Mouse (Mus musculus): ENCODE results near the gene Lgals7. TPM values are rescaled to one million over a fixed set of nuclear protein-coding genes. Genes with fewer than 3 reads are reported as not detected.
A peak's percentile ranks its signal among the peaks of the same experiment; 100 is the strongest.
"Not testable (repeated sequence)": the region's sequence is repeated elsewhere in the genome, so short reads cannot be mapped to it uniquely, and the experiment has no call there.

The Lgals7 gene
- polyA plus RNA-seq, 1 experiment from 2014 or later, result 0.42 TPM

DNA sequence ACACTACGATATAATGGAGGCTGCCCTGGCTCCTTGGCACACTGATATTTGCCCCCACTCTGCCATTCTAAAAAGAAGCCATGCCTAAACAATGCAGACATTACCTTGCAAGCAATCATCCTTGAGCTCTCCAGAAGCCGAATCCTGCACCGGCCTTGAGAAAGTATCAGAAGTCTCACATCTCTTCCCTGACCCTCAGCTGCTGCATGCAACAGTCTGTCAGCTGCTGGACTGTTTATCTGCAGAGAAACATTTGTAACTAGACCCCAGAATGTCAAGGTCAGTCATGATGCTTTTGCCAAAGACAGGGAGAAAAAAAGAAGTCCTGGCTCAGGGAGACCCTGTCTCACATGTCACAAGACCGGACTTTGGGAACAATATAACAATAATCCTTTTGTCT is 12.4 kb downstream of the Lgals7 start:
- ATAC-seq (replicated peaks; ENCODE audit: low FRiP score, low TSS enrichment, low read depth) (no peak), DNase-seq (ENCODE audit: low spot score) (no peak)
- no peaks in the 10 kb centered on the region for H3K4me1 ChIP-seq (replicated peaks; ENCODE audit: control insufficient read depth, insufficient read depth, low read length)
- 78% methylated on average over 4 of the region's 4 CpGs for WGBS
- no peak overlapping the region for H3K4me3 ChIP-seq (ENCODE audit: low read depth, low read length)
- no peaks in the 10 kb centered on the region for H3K9me3 ChIP-seq (ENCODE audit: control insufficient read depth, low read length)
- H3K27me3 ChIP-seq (replicated peaks; ENCODE audit: control insufficient read depth, insufficient read depth, low read length), result no peaks in the 10 kb centered on the region
- H3K9ac ChIP-seq (ENCODE audit: low read length), result no peak overlapping the region
- H3K27ac ChIP-seq (ENCODE audit: low read depth), result no peak overlapping the region
- H3K4me2 ChIP-seq (ENCODE audit: low read length), result no peak overlapping the region
- H3K36me3 ChIP-seq (ENCODE audit: control insufficient read depth, insufficient read depth, low read length), result no peaks in the 10 kb centered on the region

- Histone ChIP-seq H3K4me3 (ENCODE audit: low read depth, low read length) (no peak overlapping the region), H3K27me3 (replicated peaks; ENCODE audit: control insufficient read depth, insufficient read depth, low read length) (no peaks in the 10 kb centered on the region), H3K36me3 (ENCODE audit: control insufficient read depth, insufficient read depth, low read length) (no peaks in the 10 kb centered on the region), H3K9me3 (ENCODE audit: control insufficient read depth, low read length) (no peaks in the 10 kb centered on the region), H3K4me2 (ENCODE audit: low read length) (no peak overlapping the region), H3K9ac (ENCODE audit: low read length) (no peak overlapping the region), H3K4me1 (replicated peaks; ENCODE audit: control insufficient read depth, insufficient read depth, low read length) (no peaks in the 10 kb centered on the region), H3K27ac (ENCODE audit: low read depth) (no peak overlapping the region)
- ATAC-seq (replicated peaks; ENCODE audit: low FRiP score, low TSS enrichment, low read depth), result no peak
- 87% methylated on average over 7 of the region's 7 CpGs for WGBS
- DNase-seq (ENCODE audit: low spot score), result no peak
Observed at GRCm38 (mm10) chr7:28877155-28877554, 13.5 kb downstream of the Lgals7 start.

GRCm38 (mm10) chr7:28877856-28878255 is 14.2 kb downstream of the Lgals7 start:
- H3K4me1 ChIP-seq (replicated peaks; ENCODE audit: control insufficient read depth, insufficient read depth, low read length), result no peaks in the 10 kb centered on the region
- 84% methylated on average over 4 of the region's 4 CpGs for WGBS
- H3K4me2 ChIP-seq (ENCODE audit: low read length), result no peak overlapping the region
- ATAC-seq (replicated peaks; ENCODE audit: low FRiP score, low TSS enrichment, low read depth) (no peak), DNase-seq (ENCODE audit: low spot score) (no peak)
- no peaks in the 10 kb centered on the region for H3K27me3 ChIP-seq (replicated peaks; ENCODE audit: control insufficient read depth, insufficient read depth, low read length)
- H3K36me3 ChIP-seq (ENCODE audit: control insufficient read depth, insufficient read depth, low read length), result no peaks in the 10 kb centered on the region
- no peak overlapping the region for H3K27ac ChIP-seq (ENCODE audit: low read depth)
- H3K9ac ChIP-seq (ENCODE audit: low read length), result no peak overlapping the region
- H3K9me3 ChIP-seq (ENCODE audit: control insufficient read depth, low read length), result no peaks in the 10 kb centered on the region
- H3K4me3 ChIP-seq (ENCODE audit: low read depth, low read length), result no peak overlapping the region

DNA sequence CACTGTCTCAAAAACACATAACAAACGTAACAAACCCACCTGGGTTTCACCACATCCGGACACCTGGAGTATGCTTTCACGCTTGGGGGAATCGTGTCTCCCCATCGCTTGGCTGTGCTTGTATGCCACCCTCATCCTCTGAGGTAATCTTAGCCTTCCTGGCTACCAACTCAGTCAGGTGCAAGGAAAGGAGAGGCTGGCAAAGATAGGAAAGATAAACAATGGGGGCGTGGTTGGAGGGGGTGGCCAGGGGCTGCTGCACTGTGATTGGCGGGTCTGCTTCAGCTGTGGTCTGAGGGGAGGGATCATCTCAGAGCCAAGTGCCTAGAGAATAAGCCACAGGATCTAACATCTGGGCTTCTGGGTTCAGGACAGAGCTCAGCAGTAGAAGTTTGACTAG is 16.0 kb downstream of the Lgals7 start:
- Histone ChIP-seq H3K4me2 (ENCODE audit: low read length) (no peak overlapping the region), H3K9me3 (ENCODE audit: control insufficient read depth, low read length) (no peaks in the 10 kb centered on the region), H3K9ac (ENCODE audit: low read length) (no peak overlapping the region), H3K4me1 (replicated peaks; ENCODE audit: control insufficient read depth, insufficient read depth, low read length) (no peaks in the 10 kb centered on the region), H3K4me3 (ENCODE audit: low read depth, low read length) (no peak overlapping the region), H3K36me3 (ENCODE audit: control insufficient read depth, insufficient read depth, low read length) (no peaks in the 10 kb centered on the region), H3K27ac (ENCODE audit: low read depth) (no peak overlapping the region), H3K27me3 (replicated peaks; ENCODE audit: control insufficient read depth, insufficient read depth, low read length) (no peaks in the 10 kb centered on the region)
- no peak for DNase-seq (ENCODE audit: low spot score)
- WGBS, result 70% methylated on average over 7 of the region's 7 CpGs
- no peak for ATAC-seq (replicated peaks; ENCODE audit: low FRiP score, low TSS enrichment, low read depth)

GRCm38 (mm10) chr7:28880554-28880953 is 16.9 kb downstream of the Lgals7 start:
- H3K27me3 ChIP-seq (replicated peaks; ENCODE audit: control insufficient read depth, insufficient read depth, low read length), result no peaks in the 10 kb centered on the region
- H3K9me3 ChIP-seq (ENCODE audit: control insufficient read depth, low read length), result no peaks in the 10 kb centered on the region
- H3K36me3 ChIP-seq (ENCODE audit: control insufficient read depth, insufficient read depth, low read length), result no peaks in the 10 kb centered on the region
- 81% methylated on average over 10 of the region's 10 CpGs for WGBS
- H3K4me3 ChIP-seq (ENCODE audit: low read depth, low read length), result no peak overlapping the region
- no peak for ATAC-seq (replicated peaks; ENCODE audit: low FRiP score, low TSS enrichment, low read depth)
- H3K9ac ChIP-seq (ENCODE audit: low read length), result no peak overlapping the region
- no peak for DNase-seq (ENCODE audit: low spot score)
- H3K4me2 ChIP-seq (ENCODE audit: low read length), result no peak overlapping the region
- H3K27ac ChIP-seq (ENCODE audit: low read depth), result no peak overlapping the region
- H3K4me1 ChIP-seq (replicated peaks; ENCODE audit: control insufficient read depth, insufficient read depth, low read length), result no peaks in the 10 kb centered on the region

GRCm38 (mm10) chr7:28881199-28881598 is 17.5 kb downstream of the Lgals7 start, which contains the start of gene Capn12:
TSS of gene Capn12 (plus strand) at chr7:28881422.
- no peaks in the 10 kb centered on the region for H3K9me3 ChIP-seq (ENCODE audit: control insufficient read depth, low read length)
- no peak for DNase-seq (ENCODE audit: low spot score)
- 39% methylated on average over 13 of the region's 13 CpGs for WGBS
- ATAC-seq (replicated peaks; ENCODE audit: low FRiP score, low TSS enrichment, low read depth), result 0 out of 2 replicates have a peak, but pooled peaks have one; percentile 17
- no peak within 1 kb of the TSS for H3K9ac ChIP-seq (ENCODE audit: low read length)
- no peaks in the 10 kb centered on the region for H3K4me1 ChIP-seq (replicated peaks; ENCODE audit: control insufficient read depth, insufficient read depth, low read length)
- H3K36me3 ChIP-seq (ENCODE audit: control insufficient read depth, insufficient read depth, low read length), result no peaks in the 10 kb centered on the region
- H3K4me3 ChIP-seq (ENCODE audit: low read depth, low read length), result no peak within 1 kb of the TSS
- no peaks in the 10 kb centered on the region for H3K27me3 ChIP-seq (replicated peaks; ENCODE audit: control insufficient read depth, insufficient read depth, low read length)
- no peak within 1 kb of the TSS for H3K4me2 ChIP-seq (ENCODE audit: low read length)
- no peak within 1 kb of the TSS for H3K27ac ChIP-seq (ENCODE audit: low read depth)

DNA sequence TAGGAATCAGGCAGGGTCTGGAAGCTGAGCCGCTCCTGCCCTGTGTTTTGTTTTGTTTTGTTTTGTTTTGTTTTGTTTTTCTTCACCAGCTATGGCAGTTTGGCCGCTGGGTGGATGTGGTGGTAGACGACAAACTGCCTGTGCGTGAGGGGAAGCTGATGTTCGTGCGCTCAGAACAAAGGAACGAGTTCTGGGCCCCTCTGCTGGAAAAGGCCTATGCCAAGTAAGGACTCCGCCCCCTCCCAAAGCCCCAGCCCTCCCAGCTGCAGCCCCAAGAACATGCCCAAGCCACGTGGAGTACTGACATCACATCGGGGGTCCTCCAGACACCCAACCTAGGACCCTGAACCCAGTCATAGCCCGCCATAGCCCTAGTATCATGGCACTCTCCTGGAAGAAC is 19.4 kb downstream of the Lgals7 start:
- WGBS, result 77% methylated on average over 11 of the region's 11 CpGs
- Histone ChIP-seq H3K27me3 (replicated peaks; ENCODE audit: control insufficient read depth, insufficient read depth, low read length) (peaks cover 8% of the 10 kb centered on the region), H3K4me1 (replicated peaks; ENCODE audit: control insufficient read depth, insufficient read depth, low read length) (no peaks in the 10 kb centered on the region), H3K36me3 (ENCODE audit: control insufficient read depth, insufficient read depth, low read length) (no peaks in the 10 kb centered on the region), H3K9ac (ENCODE audit: low read length) (no peak overlapping the region), H3K27ac (ENCODE audit: low read depth) (no peak overlapping the region), H3K4me3 (ENCODE audit: low read depth, low read length) (no peak overlapping the region), H3K4me2 (ENCODE audit: low read length) (no peak overlapping the region), H3K9me3 (ENCODE audit: control insufficient read depth, low read length) (no peaks in the 10 kb centered on the region)
- ATAC-seq (replicated peaks; ENCODE audit: low FRiP score, low TSS enrichment, low read depth) (no peak), DNase-seq (ENCODE audit: low spot score) (no peak)

GRCm38 (mm10) chr7:28883704-28884103 is 20.1 kb downstream of the Lgals7 start:
- not testable (repeated sequence) for H3K36me3 ChIP-seq (ENCODE audit: control insufficient read depth, insufficient read depth, low read length); H3K4me2 ChIP-seq (ENCODE audit: low read length); H3K27ac ChIP-seq (ENCODE audit: low read depth); H3K4me1 ChIP-seq (replicated peaks; ENCODE audit: control insufficient read depth, insufficient read depth, low read length); H3K4me3 ChIP-seq (ENCODE audit: low read depth, low read length); H3K9me3 ChIP-seq (ENCODE audit: control insufficient read depth, low read length); DNase-seq (ENCODE audit: low spot score); ATAC-seq (replicated peaks; ENCODE audit: low FRiP score, low TSS enrichment, low read depth); H3K9ac ChIP-seq (ENCODE audit: low read length)
- 85% methylated on average over 3 of the region's 4 CpGs for WGBS
- H3K27me3 ChIP-seq (replicated peaks; ENCODE audit: control insufficient read depth, insufficient read depth, low read length), result peaks cover 14% of the 10 kb centered on the region

DNA sequence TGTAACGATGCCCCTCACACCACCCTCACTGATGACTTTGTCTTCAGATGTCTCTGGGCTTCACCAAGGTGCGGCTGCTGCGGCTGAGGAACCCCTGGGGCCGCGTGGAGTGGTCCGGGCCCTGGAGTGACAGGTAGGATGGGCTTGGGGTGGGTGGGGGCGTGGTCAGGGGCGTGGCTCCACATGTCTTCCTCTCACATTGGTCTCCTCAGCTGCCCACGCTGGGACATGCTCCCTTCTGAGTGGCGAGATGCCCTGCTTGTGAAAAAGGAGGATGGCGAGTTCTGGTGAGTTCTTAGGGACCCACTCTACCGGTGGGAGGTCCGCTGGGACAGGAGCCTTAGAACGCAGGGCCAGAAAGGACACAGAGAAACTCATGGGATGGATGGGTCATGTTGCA is 22.8 kb downstream of the Lgals7 start:
- Histone ChIP-seq H3K4me3 (ENCODE audit: low read depth, low read length) (no peak overlapping the region), H3K36me3 (ENCODE audit: control insufficient read depth, insufficient read depth, low read length) (peaks cover 6% of the 10 kb centered on the region; the same call in 1 of the 2 replicates), H3K27me3 (replicated peaks; ENCODE audit: control insufficient read depth, insufficient read depth, low read length) (peaks cover 30% of the 10 kb centered on the region), H3K4me2 (ENCODE audit: low read length) (no peak overlapping the region), H3K9ac (ENCODE audit: low read length) (no peak overlapping the region), H3K27ac (ENCODE audit: low read depth) (no peak overlapping the region), H3K4me1 (replicated peaks; ENCODE audit: control insufficient read depth, insufficient read depth, low read length) (peaks cover 4% of the 10 kb centered on the region; the same call in 1 of the 2 replicates), H3K9me3 (ENCODE audit: control insufficient read depth, low read length) (no peaks in the 10 kb centered on the region)
- WGBS, result 26% methylated on average over 14 of the region's 14 CpGs
- no peak for DNase-seq (ENCODE audit: low spot score)
- ATAC-seq (replicated peaks; ENCODE audit: low FRiP score, low TSS enrichment, low read depth), result no peak

Data from intestine, embryonic 14.5 days (tissue).